Mouse (Mus musculus) forebrain, embryonic 14.5 days (tissue): ENCODE measurements around the gene Zfyve1. TPM values are rescaled to one million over a fixed set of nuclear protein-coding genes. Genes with fewer than 3 reads are reported as not detected.

Experiments used
- ATAC-seq: fragments of 200-750 bp; cut with Nextera tagmentation; 2 replicates; pipeline ENCODE4 v1.8.0; 2017; ENCODE audit warnings: mild to moderate bottlenecking, moderate library complexity
- DNase-seq: peaks from one replicate; pipeline ENCODE4 v3.0.0-alpha.2; 2015; ENCODE audit warnings: low spot score
- H3K27ac ChIP-seq: fragments of 300-500 bp; sonication (generic); 2 replicates; pipeline ENCODE4 v1.5.1; 2014; ENCODE audit warnings: low read depth, mild to moderate bottlenecking, control low read depth, low read length, moderate library complexity
- H3K27me3 ChIP-seq: fragments of 300-500 bp; sonication (generic); replicated peaks from 2 replicates; pipeline ENCODE4 v1.6.1; 2014; ENCODE audit warnings: low read length, control low read depth, mixed read lengths; ENCODE audit not compliant: control insufficient read depth, insufficient read depth
- H3K36me3 ChIP-seq: fragments of 300-500 bp; sonication (generic); 2 replicates; pipeline ENCODE4 v1.6.1; 2014; ENCODE audit warnings: low read length, control low read depth; ENCODE audit not compliant: control insufficient read depth, insufficient read depth
- H3K4me1 ChIP-seq: fragments of 300-500 bp; sonication (generic); 2 replicates; pipeline ENCODE4 v1.6.1; 2014; ENCODE audit warnings: antibody characterized with exemption, low read length, control low read depth; ENCODE audit not compliant: control insufficient read depth, insufficient read depth
- H3K4me2 ChIP-seq: fragments of 300-500 bp; sonication (generic); 2 replicates; pipeline ENCODE4 v1.6.1; 2014; ENCODE audit warnings: mild to moderate bottlenecking, control low read depth, low read length
- H3K4me3 ChIP-seq: fragments of 300-500 bp; sonication (generic); 2 replicates; pipeline ENCODE4 v1.5.1; 2014; ENCODE audit warnings: low read depth, low read length, control low read depth
- H3K9ac ChIP-seq: fragments of 300-500 bp; sonication (generic); 2 replicates; pipeline ENCODE4 v1.6.1; 2014; ENCODE audit warnings: mild to moderate bottlenecking, low read length, control low read depth, moderate library complexity
- H3K9me3 ChIP-seq: fragments of 300-500 bp; sonication (generic); replicated peaks from 2 replicates; pipeline ENCODE4 v1.6.1; 2016; ENCODE audit warnings: low read length, control low read depth, mixed read lengths; ENCODE audit not compliant: control insufficient read depth
- WGBS: fragments of 180-500 bp; shearing (Covaris S2); extraction: QIAGEN DNeasy Blood & Tissue Kit; methylation state at CpG from one replicate; pipeline ENCODE4 v1.1.7; 2014; 5-methylcytosine and 5-hydroxymethylcytosine counted together
- polyA plus RNA-seq: library from polyadenylated mRNA; unstranded; fragments of >200 nt; fragmentation: Nextera tagmentation; extraction: Ambion mirVana; gene quantifications from 2 replicates; pipeline ENCODE4 v1.2.1, GENCODE M21; 2014

The Zfyve1 gene
- polyA plus RNA-seq, 1 experiment from 2014 or later, result 22.7 TPM

GRCm38 (mm10) chr12:83536039-83536438 is 61.0 kb downstream of the Zfyve1 start:
- H3K36me3 ChIP-seq, result peaks cover 78% of the 10 kb centered on the region
- 28% methylated on average over 9 of the region's 9 CpGs for WGBS
- peaks cover 8% of the 10 kb centered on the region for H3K4me1 ChIP-seq
- no peaks in the 10 kb centered on the region for H3K27me3 ChIP-seq
- no peak overlapping the region for H3K4me2 ChIP-seq
- DNase-seq (peak; percentile 90), ATAC-seq (peak; percentile 89)
- no peak overlapping the region for H3K9ac ChIP-seq
- no peak overlapping the region for H3K4me3 ChIP-seq
- no peak overlapping the region; the same call in 1 of the 2 replicates for H3K27ac ChIP-seq
- H3K9me3 ChIP-seq, result no peaks in the 10 kb centered on the region

GRCm38 (mm10) chr12:83535428-83535827 is 61.6 kb downstream of the Zfyve1 start:
- H3K36me3 ChIP-seq, result peaks cover 73% of the 10 kb centered on the region
- H3K4me1 ChIP-seq, result peaks cover 8% of the 10 kb centered on the region
- DNase-seq, result no peak
- H3K27ac ChIP-seq, result no peak overlapping the region
- H3K4me2 ChIP-seq, result no peak overlapping the region
- no peak overlapping the region for H3K9ac ChIP-seq
- no peaks in the 10 kb centered on the region for H3K27me3 ChIP-seq
- no peak overlapping the region for H3K4me3 ChIP-seq
- ATAC-seq, result no peak
- H3K9me3 ChIP-seq, result no peaks in the 10 kb centered on the region
- 85% methylated on average over 11 of the region's 11 CpGs for WGBS

- H3K36me3 ChIP-seq, result peaks cover 67% of the 10 kb centered on the region
- whole genome bisulfite sequencing, result 87% methylated on average over 3 of the region's 3 CpGs
Observed at GRCm38 (mm10) chr12:83534190-83534589, 62.8 kb downstream of the Zfyve1 start.

GRCm38 (mm10) chr12:83532966-83533365 is 64.1 kb downstream of the Zfyve1 start:
- Histone ChIP-seq H3K27ac (no peak overlapping the region), H3K4me1 (peaks cover 8% of the 10 kb centered on the region), H3K9me3 (no peaks in the 10 kb centered on the region), H3K9ac (no peak overlapping the region), H3K4me2 (no peak overlapping the region), H3K27me3 (no peaks in the 10 kb centered on the region), H3K36me3 (peaks cover 55% of the 10 kb centered on the region), H3K4me3 (no peak overlapping the region)
- DNase-seq (no peak), ATAC-seq (no peak)
- 90% methylated on average over 3 of the region's 3 CpGs for WGBS

More at GRCm38 (mm10) chr12:83534190-83534589, 62.8 kb downstream of the Zfyve1 start:
- Histone ChIP-seq H3K9me3 (no peaks in the 10 kb centered on the region), H3K4me3 (no peak overlapping the region), H3K27me3 (no peaks in the 10 kb centered on the region), H3K4me2 (no peak overlapping the region), H3K4me1 (peaks cover 8% of the 10 kb centered on the region), H3K9ac (no peak overlapping the region), H3K27ac (no peak overlapping the region)
- no peak for ATAC-seq
- DNase-seq, result no peak

- Histone ChIP-seq H3K4me2 (no peak overlapping the region), H3K4me1 (peaks cover 8% of the 10 kb centered on the region), H3K27me3 (no peaks in the 10 kb centered on the region), H3K4me3 (no peak overlapping the region), H3K9me3 (no peaks in the 10 kb centered on the region), H3K36me3 (peaks cover 48% of the 10 kb centered on the region), H3K9ac (no peak overlapping the region), H3K27ac (no peak overlapping the region)
- ATAC-seq (no peak), DNase-seq (no peak)
- WGBS, result 97% methylated on average over 6 of the region's 6 CpGs
Observed at GRCm38 (mm10) chr12:83531992-83532391, 65.0 kb downstream of the Zfyve1 start.

GRCm38 (mm10) chr12:83528665-83529064 is 68.4 kb downstream of the Zfyve1 start:
- Histone ChIP-seq H3K9ac (no peak overlapping the region), H3K4me1 (no peaks in the 10 kb centered on the region), H3K4me2 (no peak overlapping the region), H3K9me3 (no peaks in the 10 kb centered on the region), H3K27ac (no peak overlapping the region), H3K36me3 (peaks cover 36% of the 10 kb centered on the region), H3K4me3 (no peak overlapping the region), H3K27me3 (no peaks in the 10 kb centered on the region)
- WGBS, result 88% methylated on average over 5 of the region's 5 CpGs
- DNase-seq, result no peak
- ATAC-seq, result no peak

GRCm38 (mm10) chr12:83527816-83528215 is 69.2 kb downstream of the Zfyve1 start:
- peaks cover 31% of the 10 kb centered on the region for H3K36me3 ChIP-seq
- H3K9ac ChIP-seq, result no peak overlapping the region
- ATAC-seq (no peak), DNase-seq (no peak)
- no peaks in the 10 kb centered on the region for H3K27me3 ChIP-seq
- H3K4me1 ChIP-seq, result no peaks in the 10 kb centered on the region
- H3K4me2 ChIP-seq, result no peak overlapping the region
- H3K4me3 ChIP-seq, result no peak overlapping the region
- H3K27ac ChIP-seq, result no peak overlapping the region
- WGBS, result 84% methylated on average over 6 of the region's 6 CpGs
- H3K9me3 ChIP-seq, result no peaks in the 10 kb centered on the region

- H3K36me3 ChIP-seq, result peaks cover 17% of the 10 kb centered on the region
- no peak for DNase-seq
- no peak overlapping the region for H3K9ac ChIP-seq
- no peaks in the 10 kb centered on the region for H3K27me3 ChIP-seq
- H3K27ac ChIP-seq, result no peak overlapping the region
- WGBS, result 88% methylated on average over 18 of the region's 18 CpGs
- H3K4me1 ChIP-seq, result peaks cover 7% of the 10 kb centered on the region
- no peak for ATAC-seq
- H3K4me2 ChIP-seq, result no peak overlapping the region
- H3K4me3 ChIP-seq, result no peak overlapping the region
- H3K9me3 ChIP-seq, result no peaks in the 10 kb centered on the region
Observed at GRCm38 (mm10) chr12:83525822-83526544, 71.0 kb downstream of the Zfyve1 start.

GRCm38 (mm10) chr12:83524329-83524728 is 72.7 kb downstream of the Zfyve1 start:
- Histone ChIP-seq H3K9me3 (no peaks in the 10 kb centered on the region), H3K27ac (no peak overlapping the region), H3K4me3 (no peak overlapping the region), H3K4me1 (peaks cover 10% of the 10 kb centered on the region), H3K27me3 (no peaks in the 10 kb centered on the region), H3K9ac (no peak overlapping the region), H3K36me3 (peaks cover 10% of the 10 kb centered on the region), H3K4me2 (no peak overlapping the region)
- 84% methylated on average over 5 of the region's 5 CpGs for WGBS
- no peak for ATAC-seq
- no peak for DNase-seq
